Mouse (Mus musculus) hindbrain, postnatal 0 days (tissue): Measurements from ENCODE around the gene Il27ra. TPM values are rescaled to one million over a fixed set of nuclear protein-coding genes. Genes with fewer than 3 reads are reported as not detected.
"Not testable (repeated sequence)": the region's sequence is repeated elsewhere in the genome, so short reads cannot be mapped to it uniquely, and the experiment has no call there.

Experiments
- ATAC-seq: fragments of 200-750 bp; cut with Nextera tagmentation; 2 replicates; pipeline ENCODE4 v1.8.0; 2017; ENCODE audit warnings: mild to moderate bottlenecking, moderate TSS enrichment, moderate library complexity
- DNase-seq: peaks from one replicate; pipeline ENCODE4 v3.0.0-alpha.2; 2015; ENCODE audit warnings: low spot score
- H3K27ac ChIP-seq: fragments of 300-500 bp; sonication (generic); 2 replicates; pipeline ENCODE4 v1.5.1; 2014; ENCODE audit warnings: mild to moderate bottlenecking
- H3K27me3 ChIP-seq: fragments of 300-500 bp; sonication (generic); 2 replicates; pipeline ENCODE4 v1.6.1; 2014; ENCODE audit warnings: low read length, mixed read lengths; ENCODE audit not compliant: insufficient read depth
- H3K36me3 ChIP-seq: fragments of 300-500 bp; sonication (generic); 2 replicates; pipeline ENCODE4 v1.6.1; 2014; ENCODE audit warnings: low read length, mixed read lengths; ENCODE audit not compliant: insufficient read depth
- H3K4me1 ChIP-seq: fragments of 300-500 bp; sonication (generic); 2 replicates; pipeline ENCODE4 v1.6.1; 2014; ENCODE audit warnings: antibody characterized with exemption, low read length, mixed read lengths; ENCODE audit not compliant: insufficient read depth
- H3K4me2 ChIP-seq: fragments of 300-500 bp; sonication (generic); 2 replicates; pipeline ENCODE4 v1.6.1; 2014; ENCODE audit warnings: low read depth, mild to moderate bottlenecking, low read length, moderate library complexity, mixed read lengths
- H3K4me3 ChIP-seq: fragments of 300-500 bp; sonication (generic); 2 replicates; pipeline ENCODE4 v1.5.1; 2014; ENCODE audit warnings: low read length
- H3K9ac ChIP-seq: fragments of 300-500 bp; sonication (generic); replicated peaks from 2 replicates; pipeline ENCODE4 v1.6.1; 2014; ENCODE audit warnings: mild to moderate bottlenecking, low read length, moderate library complexity, mixed read lengths
- H3K9me3 ChIP-seq: fragments of 300-500 bp; sonication (generic); 2 replicates; pipeline ENCODE4 v1.6.1; 2016; ENCODE audit warnings: low read length, mixed read lengths
- CTCF ChIP-seq: IDR thresholded peaks from 2 replicates; pipeline ENCODE4 v1.5.1; 2016; ENCODE audit warnings: antibody characterized with exemption, control low read depth, low read depth
- WGBS: fragments of 180-500 bp; shearing (Covaris S2); extraction: QIAGEN DNeasy Blood & Tissue Kit; methylation state at CpG from one replicate; pipeline ENCODE4 v1.1.7; 2014; 5-methylcytosine and 5-hydroxymethylcytosine counted together
- polyA plus RNA-seq: library from polyadenylated mRNA; unstranded; fragments of >200 nt; fragmentation: Nextera tagmentation; extraction: Ambion mirVana; gene quantifications from 2 replicates; pipeline ENCODE4 v1.2.1, GENCODE M21; 2015
- total RNA-seq: library from RNA; depleted of rRNA; stranded (reverse); fragments of >200 nt; gene quantifications from 2 replicates; pipeline ENCODE4 v1.2.3, GENCODE M21; 2014

The Il27ra gene
- total and polyA plus RNA-seq, 2 experiments from 2014 or later, result 0.29 to 0.47 TPM

GRCm38 (mm10) chr8:84012499-84013165 lies 29.8 kb downstream of the Il27ra start:
- Histone ChIP-seq H3K27ac (no peak overlapping the region), H3K27me3 (peaks cover 24% of the 10 kb centered on the region), H3K4me2 (peak overlapping the region; percentile 94), H3K36me3 (no peaks in the 10 kb centered on the region), H3K9ac (0 out of 2 replicates have a peak overlapping the region, but pooled peaks have one; percentile 10), H3K4me3 (peak overlapping the region; percentile 55), H3K9me3 (no peaks in the 10 kb centered on the region), H3K4me1 (peaks cover 17% of the 10 kb centered on the region)
- peak; percentile 54; the same call in 1 of the 2 replicates for ATAC-seq
- TF ChIP-seq CTCF, result no peak
- 10% methylated on average over 35 of the region's 35 CpGs for WGBS
- DNase-seq, result no peak

GRCm38 (mm10) chr8:84011705-84012498 lies 30.5 kb downstream of the Il27ra start, which contains the start of gene 2210011C24Rik:
Gene 2210011C24Rik (minus strand): TSS chr8:84012171.
- no peak for TF ChIP-seq CTCF
- WGBS, result under 1% methylated on average over 45 of the region's 45 CpGs
- peak; percentile 22; the same call in 1 of the 2 replicates for ATAC-seq

GRCm38 (mm10) chr8:84010625-84011611 lies 31.5 kb downstream of the Il27ra start:
- H3K4me1 ChIP-seq, result peaks cover 17% of the 10 kb centered on the region
- peak; percentile 33; the same call in 1 of the 2 replicates for TF ChIP-seq CTCF
- no peaks in the 10 kb centered on the region for H3K36me3 ChIP-seq
- DNase-seq (peak; percentile 87), ATAC-seq (peak; percentile 69; the same call in 1 of the 2 replicates)
- no peaks in the 10 kb centered on the region for H3K9me3 ChIP-seq
- H3K4me3 ChIP-seq, result peak overlapping the region; percentile 55
- H3K9ac ChIP-seq, result peak overlapping the region; percentile 52
- no peak overlapping the region for H3K27ac ChIP-seq
- peaks cover 24% of the 10 kb centered on the region for H3K27me3 ChIP-seq
- peak overlapping the region; percentile 94 for H3K4me2 ChIP-seq
- 3% methylated on average over 59 of the region's 83 CpGs for WGBS

More at GRCm38 (mm10) chr8:84011705-84012498, 30.5 kb downstream of the Il27ra start, which contains the start of gene 2210011C24Rik:
- Histone ChIP-seq H3K9me3 (no peaks in the 10 kb centered on the region), H3K4me2 (peak within 1 kb of the TSS; percentile 94), H3K36me3 (no peaks in the 10 kb centered on the region), H3K4me1 (peaks cover 17% of the 10 kb centered on the region), H3K4me3 (peak within 1 kb of the TSS; percentile 55), H3K27me3 (peaks cover 24% of the 10 kb centered on the region), H3K9ac (peak within 1 kb of the TSS; percentile 52), H3K27ac (no peak within 1 kb of the TSS)
- no peak for DNase-seq

GRCm38 (mm10) chr8:84009876-84010275 lies 32.5 kb downstream of the Il27ra start:
- Histone ChIP-seq H3K4me3 (no peak overlapping the region), H3K36me3 (no peaks in the 10 kb centered on the region), H3K4me2 (peak overlapping the region; percentile 33; the same call in 1 of the 2 replicates), H3K27ac (no peak overlapping the region), H3K27me3 (peaks cover 24% of the 10 kb centered on the region), H3K4me1 (peaks cover 20% of the 10 kb centered on the region), H3K9ac (no peak overlapping the region), H3K9me3 (no peaks in the 10 kb centered on the region)
- peak; percentile 96 for TF ChIP-seq CTCF
- 0 out of 2 replicates have a peak, but pooled peaks have one; percentile 28 for ATAC-seq
- 2% methylated on average over 11 of the region's 11 CpGs for WGBS
- DNase-seq, result peak; percentile 90

GRCm38 (mm10) chr8:84008362-84008761 lies 34.0 kb downstream of the Il27ra start:
- ATAC-seq (no peak), DNase-seq (no peak)
- TF ChIP-seq CTCF, result peak; percentile 47
- H3K36me3 ChIP-seq, result no peaks in the 10 kb centered on the region
- H3K4me2 ChIP-seq, result no peak overlapping the region
- H3K27me3 ChIP-seq, result peaks cover 23% of the 10 kb centered on the region
- no peaks in the 10 kb centered on the region for H3K9me3 ChIP-seq
- H3K4me1 ChIP-seq, result peaks cover 20% of the 10 kb centered on the region
- no peak overlapping the region for H3K4me3 ChIP-seq
- 31% methylated on average over 7 of the region's 7 CpGs for WGBS
- H3K27ac ChIP-seq, result no peak overlapping the region
- no peak overlapping the region for H3K9ac ChIP-seq

- H3K27ac ChIP-seq, ATAC-seq, H3K4me1 ChIP-seq, H3K9ac ChIP-seq, H3K27me3 ChIP-seq, H3K4me3 ChIP-seq, DNase-seq, H3K36me3 ChIP-seq, H3K4me2 ChIP-seq, H3K9me3 ChIP-seq: not testable (repeated sequence)
- 93% methylated on average over 7 of the region's 7 CpGs for WGBS
Observed at GRCm38 (mm10) chr8:84005502-84005901, 36.9 kb downstream of the Il27ra start.
